Mouse (Mus musculus): ENCODE measurements around the gene Rgl3.

DNA sequence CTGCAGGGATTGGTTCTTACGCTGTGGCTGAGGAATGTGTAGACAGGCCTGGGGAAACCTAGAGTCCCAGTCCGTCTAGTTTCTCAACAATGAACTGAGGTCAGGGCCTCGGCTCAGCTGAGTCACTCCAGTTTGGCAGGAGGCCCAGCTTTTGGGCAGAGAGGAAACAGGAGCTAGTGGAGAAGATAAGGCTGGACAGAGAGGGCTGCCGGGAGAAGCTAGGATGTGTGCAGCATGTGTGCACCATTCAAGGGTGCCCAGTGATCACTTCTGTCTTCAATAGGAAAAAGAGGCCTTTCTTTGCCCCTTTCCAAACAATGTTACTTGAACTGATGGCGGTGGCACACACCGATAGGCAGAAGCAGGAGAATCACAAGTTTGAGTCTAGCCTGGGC, 65.2 kb downstream of the Rgl3 start:
- TF ChIP-seq POLR2A (IDR thresholded peaks at IDR 0.05; ENCODE audit: borderline replicate concordance, low read depth, low read length) (no peak), CTCF (IDR thresholded peaks at IDR 0.05; ENCODE audit: low read depth, low read length) (no peak)
